Mouse (Mus musculus): Measurements from ENCODE around the gene Bin2. TPM values are rescaled to one million over a fixed set of nuclear protein-coding genes. Genes with fewer than 3 reads are reported as not detected.

The Bin2 gene
- polyA plus RNA-seq, 1 experiment from 2014 or later = 2.1 TPM

DNA sequence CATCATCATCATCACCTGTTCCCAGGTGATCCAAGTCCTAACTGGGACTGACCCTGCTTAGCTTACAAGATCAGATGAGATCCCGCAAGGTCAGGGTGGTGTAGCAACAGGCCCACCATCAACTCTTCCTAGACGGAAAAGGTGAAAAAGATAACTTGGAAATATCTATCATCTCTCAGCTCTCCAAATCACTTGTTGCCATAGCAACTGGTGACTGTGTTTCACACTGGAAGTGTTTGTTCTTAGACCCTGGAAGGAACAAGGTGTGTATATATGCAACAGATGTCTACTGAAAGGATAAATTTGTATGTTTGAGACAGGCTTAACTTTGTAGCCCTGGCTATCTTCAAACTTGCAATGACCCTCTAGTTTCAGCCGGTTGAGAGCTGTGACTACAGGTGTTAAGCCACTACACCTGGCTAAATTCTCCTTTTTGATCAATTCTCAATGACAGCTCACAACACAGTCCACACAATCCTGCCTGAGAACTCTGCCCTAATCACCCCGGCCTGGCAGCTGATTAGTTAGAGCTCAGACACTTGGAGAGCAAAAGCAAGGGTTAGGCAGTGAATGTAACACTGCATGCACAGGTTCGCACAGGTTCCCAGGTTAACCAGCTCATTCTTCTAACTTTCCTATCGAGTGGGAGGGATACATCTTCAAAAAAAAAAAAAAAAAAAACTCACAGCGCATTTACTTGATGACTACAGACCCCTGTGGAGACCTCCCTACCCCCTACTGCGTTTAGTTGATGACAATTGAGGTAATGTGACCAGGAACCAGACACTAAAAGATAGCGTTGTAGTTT is 3.7 kb downstream of the Bin2 start:
- Histone ChIP-seq H3K4me1 (ENCODE audit: insufficient read depth, low read length) (peaks cover 15% of the 10 kb centered on the region), H3K27ac (ENCODE audit: low read length) (no peak overlapping the region), H3K4me3 (ENCODE audit: low read length) (no peak overlapping the region), H3K9ac (replicated peaks; ENCODE audit: low read length) (no peak overlapping the region), H3K9me3 (ENCODE audit: low read length) (no peaks in the 10 kb centered on the region), H3K4me2 (replicated peaks; ENCODE audit: low read depth, low read length) (no peak overlapping the region), H3K27me3 (ENCODE audit: insufficient read depth, low read length) (no peaks in the 10 kb centered on the region), H3K36me3 (ENCODE audit: insufficient read depth, low read length) (no peaks in the 10 kb centered on the region)
- WGBS = 36% methylated on average over 9 of the region's 9 CpGs
- no peak for ATAC-seq (ENCODE audit: low FRiP score, low TSS enrichment)

DNA sequence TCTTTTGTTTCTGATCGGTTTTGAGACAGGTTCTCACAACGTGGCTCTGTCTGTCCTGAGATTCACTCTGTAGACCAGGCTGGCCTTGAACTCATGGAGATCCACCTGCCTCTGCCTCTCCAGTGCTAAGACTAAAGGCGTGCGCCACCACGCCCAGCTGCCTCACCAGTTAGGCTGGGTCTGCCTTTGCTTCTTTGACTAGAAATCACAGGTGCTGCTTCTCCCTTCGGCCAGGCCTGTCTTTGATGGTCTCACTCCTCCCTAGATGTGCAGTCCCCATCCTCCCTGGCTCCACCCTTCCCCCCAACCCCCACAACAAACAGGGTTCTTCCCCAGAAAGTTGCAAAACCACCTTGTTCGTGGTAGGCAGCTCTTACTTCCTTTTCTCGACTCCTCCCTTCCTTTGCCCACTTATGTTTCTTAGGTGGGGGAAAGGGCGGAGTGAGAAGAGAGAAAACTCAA is 4.5 kb downstream of the Bin2 start:
- Histone ChIP-seq H3K9me3 (ENCODE audit: low read length) (no peaks in the 10 kb centered on the region), H3K27ac (ENCODE audit: low read length) (no peak overlapping the region), H3K4me2 (replicated peaks; ENCODE audit: low read depth, low read length) (no peak overlapping the region), H3K9ac (replicated peaks; ENCODE audit: low read length) (no peak overlapping the region), H3K27me3 (ENCODE audit: insufficient read depth, low read length) (no peaks in the 10 kb centered on the region), H3K4me3 (ENCODE audit: low read length) (no peak overlapping the region), H3K4me1 (ENCODE audit: insufficient read depth, low read length) (peaks cover 15% of the 10 kb centered on the region), H3K36me3 (ENCODE audit: insufficient read depth, low read length) (no peaks in the 10 kb centered on the region)
- WGBS = 74% methylated on average over 9 of the region's 9 CpGs
- ATAC-seq (ENCODE audit: low FRiP score, low TSS enrichment) = no peak

DNA sequence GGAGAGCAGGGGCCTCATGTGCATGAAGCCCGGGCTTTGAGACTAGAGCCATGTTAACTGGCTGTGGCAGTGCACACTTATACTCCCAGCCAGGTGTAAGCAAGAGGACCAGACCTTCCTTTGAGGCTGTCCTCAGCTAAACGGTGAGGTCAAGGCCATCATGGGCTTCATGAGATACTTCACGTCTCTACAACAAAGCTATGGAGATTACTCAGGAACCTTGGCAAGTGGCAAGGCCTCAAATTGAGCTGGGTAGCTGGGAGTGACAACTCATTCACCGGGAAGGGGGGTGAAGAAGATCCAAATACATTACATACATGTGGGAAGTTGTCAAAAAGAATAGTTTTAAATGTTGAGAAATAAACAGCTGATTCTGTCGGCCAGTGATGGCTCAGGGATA is 8.5 kb downstream of the Bin2 start:
- 0 out of 2 replicates have a peak, but pooled peaks cover 2% of the 10 kb centered on the region for H3K4me1 ChIP-seq (ENCODE audit: insufficient read depth, low read length)
- H3K9me3 ChIP-seq (ENCODE audit: low read length) = no peaks in the 10 kb centered on the region
- H3K36me3 ChIP-seq (ENCODE audit: insufficient read depth, low read length) = no peaks in the 10 kb centered on the region
- H3K4me3 ChIP-seq (ENCODE audit: low read length) = no peak overlapping the region
- H3K27me3 ChIP-seq (ENCODE audit: insufficient read depth, low read length) = no peaks in the 10 kb centered on the region
- no peak overlapping the region for H3K9ac ChIP-seq (replicated peaks; ENCODE audit: low read length)
- ATAC-seq (ENCODE audit: low FRiP score, low TSS enrichment) = no peak
- no peak overlapping the region for H3K27ac ChIP-seq (ENCODE audit: low read length)
- WGBS = 92% methylated on average over 5 of the region's 5 CpGs
- no peak overlapping the region for H3K4me2 ChIP-seq (replicated peaks; ENCODE audit: low read depth, low read length)

DNA sequence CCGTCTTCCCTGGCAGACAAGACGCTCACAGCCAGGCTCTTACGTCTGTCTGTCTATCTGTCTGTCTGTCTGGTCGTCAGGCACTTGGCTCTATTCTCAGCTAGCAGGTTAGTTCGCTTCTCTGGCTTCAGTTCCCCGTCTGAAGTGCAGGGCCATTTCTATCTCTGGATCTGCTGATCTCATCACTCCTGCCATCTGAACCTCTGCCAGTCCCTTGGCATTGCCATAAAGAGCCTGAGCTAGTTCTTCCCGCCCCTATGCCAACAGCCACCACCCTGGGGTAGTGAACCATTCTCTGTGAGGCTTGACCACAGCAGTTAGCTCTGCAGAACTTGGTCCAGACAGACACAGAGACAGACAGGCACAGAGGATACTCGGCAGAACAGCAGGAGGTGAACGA is 9.0 kb downstream of the Bin2 start:
- Histone ChIP-seq H3K9ac (replicated peaks; ENCODE audit: low read length) (no peak overlapping the region), H3K4me2 (replicated peaks; ENCODE audit: low read depth, low read length) (no peak overlapping the region), H3K36me3 (ENCODE audit: insufficient read depth, low read length) (no peaks in the 10 kb centered on the region), H3K4me1 (ENCODE audit: insufficient read depth, low read length) (no peaks in the 10 kb centered on the region), H3K27ac (ENCODE audit: low read length) (no peak overlapping the region), H3K9me3 (ENCODE audit: low read length) (no peaks in the 10 kb centered on the region), H3K4me3 (ENCODE audit: low read length) (no peak overlapping the region), H3K27me3 (ENCODE audit: insufficient read depth, low read length) (no peaks in the 10 kb centered on the region)
- no peak for ATAC-seq (ENCODE audit: low FRiP score, low TSS enrichment)
- 89% methylated on average over 9 of the region's 9 CpGs for WGBS

DNA sequence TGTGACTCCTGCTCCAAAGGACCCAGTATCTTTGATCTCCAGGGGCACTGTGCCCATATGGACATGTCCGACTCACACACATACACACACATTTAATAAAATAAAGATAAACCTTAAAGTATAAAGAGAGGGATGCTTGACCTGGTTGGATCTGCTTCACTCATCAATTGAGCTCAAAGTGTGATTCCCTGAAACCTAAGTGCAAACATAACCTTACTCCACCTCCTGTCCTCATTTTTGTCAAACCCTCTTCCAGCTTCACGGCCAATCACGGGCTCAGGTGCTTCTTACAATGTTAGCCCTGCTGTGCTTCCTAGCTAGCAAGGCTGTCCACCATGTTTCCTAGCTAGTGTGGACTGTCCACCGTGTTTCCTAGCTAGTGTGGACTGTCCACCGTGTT is 14.2 kb downstream of the Bin2 start:
- H3K9me3 ChIP-seq (ENCODE audit: low read length) = no peaks in the 10 kb centered on the region
- H3K4me2 ChIP-seq (replicated peaks; ENCODE audit: low read depth, low read length) = no peak overlapping the region
- H3K27me3 ChIP-seq (ENCODE audit: insufficient read depth, low read length) = no peaks in the 10 kb centered on the region
- H3K9ac ChIP-seq (replicated peaks; ENCODE audit: low read length) = no peak overlapping the region
- WGBS = 85% methylated on average over 5 of the region's 5 CpGs
- no peak overlapping the region for H3K4me3 ChIP-seq (ENCODE audit: low read length)
- no peaks in the 10 kb centered on the region for H3K36me3 ChIP-seq (ENCODE audit: insufficient read depth, low read length)
- H3K27ac ChIP-seq (ENCODE audit: low read length) = no peak overlapping the region
- no peak for ATAC-seq (ENCODE audit: low FRiP score, low TSS enrichment)
- H3K4me1 ChIP-seq (ENCODE audit: insufficient read depth, low read length) = no peaks in the 10 kb centered on the region

DNA sequence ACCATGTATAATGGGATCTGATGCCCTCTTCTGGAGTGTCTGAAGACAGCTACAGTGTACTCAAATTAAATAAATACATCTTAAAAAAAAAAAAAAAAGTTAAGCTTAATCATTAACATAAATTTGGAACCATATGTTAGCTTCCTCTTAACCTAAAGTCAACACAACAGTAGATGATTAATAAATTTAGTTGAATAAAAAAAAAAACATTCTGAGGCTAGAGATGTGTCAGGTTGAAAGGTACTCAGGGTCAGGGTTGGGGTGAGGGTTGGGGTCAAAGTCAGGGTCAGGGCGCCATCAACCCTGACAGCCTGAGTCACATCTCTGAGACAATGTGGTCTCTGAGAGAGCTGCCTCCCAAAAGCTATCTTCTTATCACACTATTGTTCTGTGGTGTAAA is 15.1 kb downstream of the Bin2 start:
- Histone ChIP-seq H3K27me3 (ENCODE audit: insufficient read depth, low read length) (no peaks in the 10 kb centered on the region), H3K4me1 (ENCODE audit: insufficient read depth, low read length) (no peaks in the 10 kb centered on the region), H3K36me3 (ENCODE audit: insufficient read depth, low read length) (no peaks in the 10 kb centered on the region), H3K9ac (replicated peaks; ENCODE audit: low read length) (no peak overlapping the region), H3K4me2 (replicated peaks; ENCODE audit: low read depth, low read length) (no peak overlapping the region), H3K27ac (ENCODE audit: low read length) (no peak overlapping the region), H3K4me3 (ENCODE audit: low read length) (no peak overlapping the region), H3K9me3 (ENCODE audit: low read length) (no peaks in the 10 kb centered on the region)
- 79% methylated on average over 1 of the region's 1 CpGs for WGBS
- ATAC-seq (ENCODE audit: low FRiP score, low TSS enrichment) = no peak

DNA sequence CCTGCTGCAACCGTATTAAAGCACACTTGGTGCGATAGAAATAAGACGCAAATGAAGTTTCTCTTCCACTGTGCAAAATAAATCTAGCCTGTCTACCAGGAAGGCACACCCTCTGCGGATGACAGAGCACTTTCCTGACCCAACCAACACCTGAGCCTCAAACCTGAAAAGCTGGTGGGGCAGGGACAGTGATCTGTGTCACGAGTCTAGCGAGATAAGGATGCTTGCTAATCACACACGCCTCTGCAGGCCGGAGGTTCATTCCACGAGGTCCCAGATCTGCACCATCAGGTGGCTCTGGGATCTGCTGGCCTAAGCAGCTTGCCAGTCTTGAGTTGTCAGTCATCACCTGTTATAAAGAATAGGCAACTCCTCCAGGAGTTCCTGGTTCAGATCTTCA is 17.7 kb downstream of the Bin2 start:
- Histone ChIP-seq H3K27me3 (ENCODE audit: insufficient read depth, low read length) (no peaks in the 10 kb centered on the region), H3K9ac (replicated peaks; ENCODE audit: low read length) (no peak overlapping the region), H3K4me1 (ENCODE audit: insufficient read depth, low read length) (no peaks in the 10 kb centered on the region), H3K9me3 (ENCODE audit: low read length) (no peaks in the 10 kb centered on the region), H3K4me2 (replicated peaks; ENCODE audit: low read depth, low read length) (no peak overlapping the region), H3K4me3 (ENCODE audit: low read length) (no peak overlapping the region), H3K36me3 (ENCODE audit: insufficient read depth, low read length) (no peaks in the 10 kb centered on the region), H3K27ac (ENCODE audit: low read length) (no peak overlapping the region)
- WGBS = 83% methylated on average over 9 of the region's 9 CpGs
- ATAC-seq (ENCODE audit: low FRiP score, low TSS enrichment) = no peak

DNA sequence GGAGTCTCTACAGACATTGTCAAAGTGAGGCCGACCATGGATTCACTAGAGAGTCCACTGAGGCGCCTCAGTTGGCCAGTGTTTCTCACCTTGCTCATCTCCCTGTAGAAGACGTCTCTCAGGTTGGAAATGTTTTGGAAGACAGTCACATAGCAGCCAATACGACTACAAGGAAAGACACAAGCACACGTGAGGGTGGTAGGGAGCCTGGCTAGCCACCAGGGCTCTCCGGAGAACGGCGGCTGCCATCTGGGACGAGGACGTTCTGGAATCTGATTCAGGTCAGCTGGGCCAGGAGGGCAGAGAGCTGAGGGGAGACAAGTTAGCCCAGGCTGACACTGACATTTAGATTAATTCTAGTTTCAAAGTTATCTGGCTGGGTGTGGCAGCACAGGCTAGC is 19.2 kb downstream of the Bin2 start:
- Histone ChIP-seq H3K4me3 (ENCODE audit: low read length) (no peak overlapping the region), H3K27me3 (ENCODE audit: insufficient read depth, low read length) (no peaks in the 10 kb centered on the region), H3K9ac (replicated peaks; ENCODE audit: low read length) (no peak overlapping the region), H3K9me3 (ENCODE audit: low read length) (no peaks in the 10 kb centered on the region), H3K36me3 (ENCODE audit: insufficient read depth, low read length) (no peaks in the 10 kb centered on the region), H3K4me1 (ENCODE audit: insufficient read depth, low read length) (peaks cover 2% of the 10 kb centered on the region; the same call in 1 of the 2 replicates), H3K4me2 (replicated peaks; ENCODE audit: low read depth, low read length) (no peak overlapping the region), H3K27ac (ENCODE audit: low read length) (no peak overlapping the region)
- ATAC-seq (ENCODE audit: low FRiP score, low TSS enrichment) = no peak
- 85% methylated on average over 10 of the region's 10 CpGs for WGBS

DNA sequence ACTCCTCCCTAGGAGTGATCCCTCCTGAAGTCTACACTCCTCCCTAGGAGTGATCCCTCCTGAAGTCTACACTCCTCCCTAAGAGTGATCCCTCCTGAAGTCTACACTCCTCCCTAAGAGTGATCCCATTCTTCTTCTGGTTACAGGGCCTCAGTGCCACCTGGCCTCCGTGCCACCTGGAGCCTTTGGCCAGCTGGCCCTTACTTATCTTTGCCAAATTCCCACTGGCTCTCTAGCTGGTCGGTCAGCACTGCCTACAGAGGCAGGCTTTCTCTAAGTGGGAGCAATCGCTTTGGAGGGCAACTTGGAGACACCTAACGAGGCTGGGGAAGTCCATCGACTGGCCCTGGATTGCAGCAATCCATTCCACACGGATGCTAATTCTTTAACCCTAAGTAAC is 23.2 kb downstream of the Bin2 start:
- Histone ChIP-seq H3K9me3 (ENCODE audit: low read length) (no peaks in the 10 kb centered on the region), H3K4me1 (ENCODE audit: insufficient read depth, low read length) (peaks cover 5% of the 10 kb centered on the region; the same call in 1 of the 2 replicates), H3K4me3 (ENCODE audit: low read length) (no peak overlapping the region), H3K4me2 (replicated peaks; ENCODE audit: low read depth, low read length) (no peak overlapping the region), H3K9ac (replicated peaks; ENCODE audit: low read length) (no peak overlapping the region), H3K27ac (ENCODE audit: low read length) (no peak overlapping the region), H3K36me3 (ENCODE audit: insufficient read depth, low read length) (no peaks in the 10 kb centered on the region), H3K27me3 (ENCODE audit: insufficient read depth, low read length) (no peaks in the 10 kb centered on the region)
- no peak for ATAC-seq (ENCODE audit: low FRiP score, low TSS enrichment)
- WGBS = 78% methylated on average over 6 of the region's 6 CpGs

DNA sequence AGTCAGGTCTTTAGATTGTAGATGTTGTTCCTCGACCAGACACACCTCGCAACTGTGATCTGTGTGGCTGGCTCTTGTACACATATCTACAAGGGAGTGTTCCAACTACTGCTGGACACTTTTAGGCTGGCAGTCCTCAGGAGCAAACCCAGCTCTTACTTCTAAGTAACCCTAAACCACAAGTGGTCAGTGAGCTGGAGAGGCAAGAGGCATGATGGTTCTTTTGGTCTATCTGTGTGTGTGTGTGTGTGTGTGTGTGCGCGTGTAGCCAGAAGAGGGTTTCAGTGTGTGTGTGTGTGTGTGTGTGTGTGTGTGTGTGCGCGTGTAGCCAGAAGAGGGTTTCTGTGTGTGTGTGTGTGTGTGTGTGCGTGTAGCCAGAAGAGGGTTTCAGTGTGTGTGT is 26.9 kb downstream of the Bin2 start:
- Histone ChIP-seq H3K4me3 (ENCODE audit: low read length) (no peak overlapping the region), H3K9ac (replicated peaks; ENCODE audit: low read length) (no peak overlapping the region), H3K4me1 (ENCODE audit: insufficient read depth, low read length) (peaks cover 14% of the 10 kb centered on the region), H3K4me2 (replicated peaks; ENCODE audit: low read depth, low read length) (no peak overlapping the region), H3K9me3 (ENCODE audit: low read length) (no peaks in the 10 kb centered on the region), H3K27me3 (ENCODE audit: insufficient read depth, low read length) (no peaks in the 10 kb centered on the region), H3K27ac (ENCODE audit: low read length) (no peak overlapping the region), H3K36me3 (ENCODE audit: insufficient read depth, low read length) (no peaks in the 10 kb centered on the region)
- WGBS = 65% methylated on average over 7 of the region's 7 CpGs
- no peak for ATAC-seq (ENCODE audit: low FRiP score, low TSS enrichment)

Measured in kidney, embryonic 16.5 days (tissue).